Mouse (Mus musculus) embryonic facial prominence, embryonic 14.5 days (tissue): ENCODE measurements around the gene Hsf5. TPM values are rescaled to one million over a fixed set of nuclear protein-coding genes. Genes with fewer than 3 reads are reported as not detected.
A peak's percentile ranks its signal among the peaks of the same experiment; 100 is the strongest.

Source experiments
- ATAC-seq: fragments of 200-750 bp; cut with Nextera tagmentation; 2 replicates; pipeline ENCODE4 v1.8.0; 2017; ENCODE audit warnings: low read depth, moderate number of reproducible peaks, moderate TSS enrichment
- DNase-seq: peaks from one replicate; pipeline ENCODE4 v3.0.0-alpha.2; 2015; ENCODE audit warnings: low spot score
- H3K27ac ChIP-seq: fragments of 300-500 bp; sonication (generic); replicated peaks from 2 replicates; pipeline ENCODE4 v1.5.1; 2014; ENCODE audit warnings: low read depth, mild to moderate bottlenecking, low read length, moderate library complexity
- H3K27me3 ChIP-seq: fragments of 300-500 bp; sonication (generic); replicated peaks from 2 replicates; pipeline ENCODE4 v1.6.1; 2014; ENCODE audit warnings: low read length; ENCODE audit not compliant: control insufficient read depth, insufficient read depth
- H3K36me3 ChIP-seq: fragments of 300-500 bp; sonication (generic); 2 replicates; pipeline ENCODE4 v1.6.1; 2014; ENCODE audit warnings: low read length, mixed read lengths; ENCODE audit not compliant: control insufficient read depth, insufficient read depth
- H3K4me1 ChIP-seq: fragments of 300-500 bp; sonication (generic); 2 replicates; pipeline ENCODE4 v1.6.1; 2014; ENCODE audit warnings: antibody characterized with exemption, low read length; ENCODE audit not compliant: control insufficient read depth, insufficient read depth
- H3K4me2 ChIP-seq: fragments of 300-500 bp; sonication (generic); 2 replicates; pipeline ENCODE4 v1.6.1; 2014; ENCODE audit warnings: low read depth, mild to moderate bottlenecking, low read length, moderate library complexity, mixed read lengths
- H3K4me3 ChIP-seq: fragments of 300-500 bp; sonication (generic); 2 replicates; pipeline ENCODE4 v1.5.1; 2014; ENCODE audit warnings: low read depth, mild to moderate bottlenecking, low read length
- H3K9ac ChIP-seq: fragments of 300-500 bp; sonication (generic); 2 replicates; pipeline ENCODE4 v1.6.1; 2014; ENCODE audit warnings: low read depth, mild to moderate bottlenecking, low read length, moderate library complexity, mixed read lengths
- H3K9me3 ChIP-seq: fragments of 300-500 bp; sonication (generic); 2 replicates; pipeline ENCODE4 v1.6.1; 2016; ENCODE audit warnings: low read length; ENCODE audit not compliant: control insufficient read depth
- WGBS: fragments of 180-500 bp; shearing (Covaris S2); extraction: QIAGEN DNeasy Blood & Tissue Kit; methylation state at CpG from one replicate; pipeline ENCODE4 v1.1.7; 2014; 5-methylcytosine and 5-hydroxymethylcytosine counted together
- polyA plus RNA-seq: library from polyadenylated mRNA; unstranded; fragments of >200 nt; fragmentation: Nextera tagmentation; extraction: Ambion mirVana; gene quantifications from 2 replicates; pipeline ENCODE4 v1.2.1, GENCODE M21; 2014

Gene Hsf5
- polyA plus RNA-seq, 1 experiment from 2014 or later, result 0.25 TPM

DNA sequence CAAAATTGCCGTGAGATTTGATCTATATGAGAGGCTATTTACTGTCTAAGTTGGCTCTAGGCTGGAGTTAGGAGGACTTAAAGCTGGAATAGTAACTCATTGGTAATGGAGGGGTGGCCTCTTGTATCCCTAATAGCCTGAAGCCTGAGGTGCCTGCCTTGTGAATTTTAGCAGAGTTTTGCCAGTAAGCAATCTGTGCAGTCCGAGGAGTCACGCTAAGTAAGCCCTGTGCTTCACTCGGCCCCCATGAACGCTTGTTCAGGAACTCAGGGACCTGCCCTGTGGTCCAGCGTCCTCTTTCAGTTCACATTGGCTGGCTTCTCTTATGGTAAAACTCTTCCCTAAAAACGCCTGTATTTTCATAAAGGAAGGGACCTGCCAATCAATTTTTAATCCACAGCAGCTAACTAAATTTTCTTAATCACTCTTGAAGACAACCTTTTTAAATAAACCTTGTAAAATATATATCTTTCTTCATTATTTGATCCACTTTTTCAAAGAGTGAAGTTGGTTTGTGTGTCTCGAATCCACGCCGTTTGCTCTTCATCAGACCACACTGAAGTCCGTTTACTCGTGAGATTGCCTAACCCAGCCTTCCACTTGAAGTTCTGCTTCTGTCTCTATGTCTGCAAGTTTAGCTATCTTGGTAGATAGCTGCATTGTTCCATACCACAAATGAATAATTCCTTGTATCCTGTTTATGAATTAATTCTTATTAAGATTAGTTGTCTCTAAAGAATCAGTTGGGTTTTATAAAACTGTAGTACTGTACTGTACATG, 49.5 kb downstream of the Hsf5 start:
- H3K9me3 ChIP-seq, result no peaks in the 10 kb centered on the region
- ATAC-seq, result no peak
- H3K4me1 ChIP-seq, result no peaks in the 10 kb centered on the region
- 72% methylated on average over 12 of the region's 12 CpGs for WGBS
- 0 out of 2 replicates have a peak, but pooled peaks cover 7% of the 10 kb centered on the region for H3K27me3 ChIP-seq
- no peak overlapping the region for H3K27ac ChIP-seq
- H3K9ac ChIP-seq, result no peak overlapping the region
- H3K36me3 ChIP-seq, result no peaks in the 10 kb centered on the region
- H3K4me3 ChIP-seq, result peak overlapping the region; percentile 28
- no peak for DNase-seq
- H3K4me2 ChIP-seq, result peak overlapping the region; percentile 39

DNA sequence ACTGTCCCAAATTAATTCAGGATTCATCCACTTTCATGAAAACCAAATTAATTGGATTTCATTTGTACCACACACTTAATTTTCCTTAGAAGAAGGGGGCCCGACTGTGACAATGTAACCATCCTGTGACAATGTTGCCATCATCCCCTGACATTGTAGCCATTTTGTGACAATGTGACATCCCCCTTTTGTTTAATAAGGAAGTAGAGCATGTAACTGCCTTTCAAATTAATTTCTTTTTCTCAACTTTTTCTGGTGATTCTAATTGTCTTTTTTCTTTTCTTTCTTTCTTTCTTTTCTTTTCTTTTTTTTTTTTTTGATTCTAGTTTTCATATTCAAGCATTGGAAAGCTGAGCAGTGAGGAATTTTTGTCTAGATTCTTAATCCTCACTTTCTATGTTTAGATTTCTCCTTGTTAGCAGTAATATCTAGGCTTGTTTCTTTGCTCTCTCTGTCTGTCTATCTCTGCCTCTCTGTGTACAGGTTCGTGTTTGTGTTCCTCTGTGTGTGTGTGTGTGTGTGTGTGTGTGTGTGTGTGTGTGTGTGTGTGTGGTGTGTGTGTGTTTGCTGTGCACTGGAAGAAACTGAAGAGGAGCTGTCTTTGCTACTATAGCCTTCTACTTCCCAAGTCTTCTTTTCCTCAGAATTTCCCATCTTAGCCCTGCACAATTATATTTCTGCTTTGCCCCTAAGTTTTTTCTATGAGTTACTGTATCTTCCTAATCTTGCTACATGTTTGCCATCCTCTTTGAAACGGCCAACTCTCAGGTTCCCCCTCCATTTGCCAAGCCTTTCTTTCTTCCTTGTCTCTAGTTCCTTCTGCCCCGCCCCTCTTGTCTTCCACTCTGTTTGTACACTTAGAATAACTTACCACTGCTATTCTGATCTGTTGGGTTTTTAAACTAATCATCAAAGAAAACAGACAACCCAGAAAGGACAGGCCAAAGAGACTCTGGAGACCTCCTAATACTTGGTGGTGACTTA, 50.4 kb downstream of the Hsf5 start:
- H3K4me2 ChIP-seq, result no peak overlapping the region; the same call in 1 of the 2 replicates
- H3K36me3 ChIP-seq, result no peaks in the 10 kb centered on the region
- no peak for DNase-seq
- no peak overlapping the region for H3K27ac ChIP-seq
- WGBS, result 61% methylated on average over 4 of the region's 4 CpGs
- H3K9ac ChIP-seq, result no peak overlapping the region
- H3K9me3 ChIP-seq, result no peaks in the 10 kb centered on the region
- H3K27me3 ChIP-seq, result 0 out of 2 replicates have a peak, but pooled peaks cover 7% of the 10 kb centered on the region
- no peak overlapping the region for H3K4me3 ChIP-seq
- no peaks in the 10 kb centered on the region for H3K4me1 ChIP-seq
- ATAC-seq, result no peak

DNA sequence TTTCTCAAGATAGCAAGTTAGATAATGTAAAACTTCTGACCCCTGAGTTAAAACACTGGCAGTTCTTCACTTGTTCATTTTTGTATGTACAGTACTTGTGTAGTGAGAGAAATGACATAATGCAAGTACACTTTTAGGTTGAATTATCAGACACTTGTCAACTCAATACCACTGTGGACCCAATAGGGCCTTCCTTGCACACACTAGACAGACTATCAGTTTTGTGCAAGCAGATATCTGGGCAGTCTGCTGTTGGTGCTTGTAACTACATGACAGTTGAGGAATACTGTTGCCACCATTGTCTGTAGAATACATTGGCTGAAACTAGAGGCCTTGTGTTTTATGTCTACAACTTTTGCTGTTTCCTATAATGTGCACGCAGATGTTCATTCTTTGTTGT, 56.3 kb downstream of the Hsf5 start:
- no peak for ATAC-seq
- Histone ChIP-seq H3K4me2 (no peak overlapping the region), H3K4me3 (no peak overlapping the region), H3K27ac (no peak overlapping the region), H3K27me3 (no peaks in the 10 kb centered on the region), H3K9ac (no peak overlapping the region), H3K9me3 (no peaks in the 10 kb centered on the region), H3K36me3 (no peaks in the 10 kb centered on the region), H3K4me1 (no peaks in the 10 kb centered on the region)
- DNase-seq, result no peak
- WGBS, result 92% methylated on average over 1 of the region's 1 CpGs

- no peak overlapping the region for H3K4me2 ChIP-seq
- 76% methylated on average over 6 of the region's 6 CpGs for WGBS
- DNase-seq, result no peak
- ATAC-seq, result no peak
- no peaks in the 10 kb centered on the region for H3K9me3 ChIP-seq
- no peaks in the 10 kb centered on the region for H3K27me3 ChIP-seq
- H3K27ac ChIP-seq, result no peak overlapping the region
- H3K36me3 ChIP-seq, result no peaks in the 10 kb centered on the region
- no peak overlapping the region for H3K4me3 ChIP-seq
- no peak overlapping the region for H3K9ac ChIP-seq
- no peaks in the 10 kb centered on the region for H3K4me1 ChIP-seq
Measured at GRCm38 (mm10) chr11:87675606-87676005, 58.6 kb downstream of the Hsf5 start.

DNA sequence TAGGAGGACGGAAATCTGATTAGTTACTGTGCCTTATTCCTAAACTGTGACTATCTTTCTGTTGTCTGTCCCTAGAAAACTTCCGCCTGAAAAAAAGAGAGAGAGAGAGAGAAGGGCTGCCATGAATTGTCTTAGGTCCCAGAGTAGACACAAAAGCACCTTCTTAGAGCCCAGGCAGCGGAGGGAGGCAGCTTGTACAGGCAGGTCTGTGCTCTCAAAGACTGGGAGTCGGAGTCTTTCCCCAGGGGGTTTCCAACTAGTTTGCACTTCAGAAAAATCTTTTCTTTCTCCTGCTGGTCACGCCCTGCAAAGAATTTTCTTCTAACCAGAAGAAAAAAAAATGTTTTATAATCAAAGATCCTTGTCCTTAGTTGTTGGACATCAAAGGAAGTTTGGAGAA, 60.8 kb downstream of the Hsf5 start:
- no peak overlapping the region for H3K4me2 ChIP-seq
- H3K9me3 ChIP-seq, result no peaks in the 10 kb centered on the region
- peaks cover 1% of the 10 kb centered on the region; the same call in 1 of the 2 replicates for H3K4me1 ChIP-seq
- no peak for ATAC-seq
- DNase-seq, result peak; percentile 81
- 36% methylated on average over 5 of the region's 5 CpGs for WGBS
- no peaks in the 10 kb centered on the region for H3K27me3 ChIP-seq
- H3K27ac ChIP-seq, result peak overlapping the region; percentile 40; the same call in 1 of the 2 replicates
- H3K4me3 ChIP-seq, result no peak overlapping the region
- H3K36me3 ChIP-seq, result no peaks in the 10 kb centered on the region
- no peak overlapping the region for H3K9ac ChIP-seq

DNA sequence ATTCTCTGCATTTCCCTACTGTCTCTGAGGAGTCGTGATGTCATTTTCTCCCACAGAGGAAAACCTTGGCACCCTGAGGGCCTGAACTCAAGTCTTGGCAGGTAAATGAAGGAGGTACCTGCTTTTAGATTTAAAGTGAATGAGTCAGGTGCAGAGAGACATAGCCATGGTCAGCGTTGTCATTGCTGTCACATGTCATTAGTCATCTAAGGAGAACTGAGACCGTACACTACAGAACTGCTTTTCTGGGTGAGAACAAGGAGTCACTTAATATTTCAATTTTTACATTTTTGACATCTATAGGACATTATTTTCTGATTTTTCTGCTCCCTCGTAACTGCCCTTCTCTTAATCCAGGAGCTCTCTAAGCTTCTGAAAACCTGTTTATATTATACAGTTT, 61.6 kb downstream of the Hsf5 start:
- 68% methylated on average over 4 of the region's 4 CpGs for WGBS

DNA sequence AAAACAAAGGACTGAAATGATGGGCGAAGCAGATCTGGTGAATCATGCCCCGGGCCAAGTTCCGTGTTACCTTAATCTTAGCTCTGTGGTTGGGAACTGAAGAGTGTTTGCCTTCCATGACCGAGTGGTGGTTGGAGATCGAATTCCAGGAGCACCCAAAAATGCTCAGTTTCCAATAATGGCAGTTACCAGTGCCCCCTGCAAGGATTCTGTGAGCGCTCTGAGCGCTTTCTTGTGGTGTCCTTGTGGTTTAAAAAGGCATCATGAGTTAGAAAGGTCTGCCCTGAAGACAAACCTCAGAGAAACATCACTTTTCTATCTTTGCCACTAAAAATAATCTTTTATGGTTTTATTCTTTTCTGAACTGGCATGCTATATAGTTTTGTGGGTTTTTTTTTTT, 62.0 kb downstream of the Hsf5 start:
- peak; percentile 55 for DNase-seq
- WGBS, result 67% methylated on average over 7 of the region's 7 CpGs
- Histone ChIP-seq H3K4me1 (peaks cover 8% of the 10 kb centered on the region; the same call in 1 of the 2 replicates), H3K9ac (no peak overlapping the region), H3K4me2 (no peak overlapping the region), H3K27me3 (no peaks in the 10 kb centered on the region), H3K9me3 (no peaks in the 10 kb centered on the region), H3K36me3 (no peaks in the 10 kb centered on the region), H3K27ac (no peak overlapping the region), H3K4me3 (no peak overlapping the region)
- no peak for ATAC-seq

More for the DNA sequence above, 61.6 kb downstream of the Hsf5 start:
- Histone ChIP-seq H3K9me3 (no peaks in the 10 kb centered on the region), H3K4me2 (no peak overlapping the region), H3K27ac (no peak overlapping the region; the same call in 1 of the 2 replicates), H3K36me3 (no peaks in the 10 kb centered on the region), H3K9ac (no peak overlapping the region), H3K4me3 (no peak overlapping the region), H3K4me1 (peaks cover 8% of the 10 kb centered on the region; the same call in 1 of the 2 replicates), H3K27me3 (no peaks in the 10 kb centered on the region)
- peak; percentile 5 for DNase-seq
- no peak for ATAC-seq

- Histone ChIP-seq H3K4me1 (peaks cover 8% of the 10 kb centered on the region; the same call in 1 of the 2 replicates), H3K27me3 (no peaks in the 10 kb centered on the region), H3K4me3 (no peak overlapping the region), H3K9ac (no peak overlapping the region), H3K36me3 (no peaks in the 10 kb centered on the region), H3K4me2 (no peak overlapping the region), H3K9me3 (no peaks in the 10 kb centered on the region), H3K27ac (no peak overlapping the region)
- DNase-seq (peak; percentile 14), ATAC-seq (no peak)
- 73% methylated on average over 9 of the region's 9 CpGs for WGBS
Measured at GRCm38 (mm10) chr11:87680786-87681185, 63.8 kb downstream of the Hsf5 start.
